Mouse (Mus musculus) heart, embryonic 12.5 days (tissue): ENCODE data around the gene Krtap1-4. TPM values are rescaled to one million over a fixed set of nuclear protein-coding genes. Genes with fewer than 3 reads are reported as not detected.

Source experiments
- ATAC-seq: fragments of 200-750 bp; cut with Nextera tagmentation; 2 replicates; pipeline ENCODE4 v1.8.0; 2017; ENCODE audit warnings: moderate TSS enrichment, moderate library complexity; ENCODE audit not compliant: insufficient number of reproducible peaks, low FRiP score
- H3K27ac ChIP-seq: fragments of 300-500 bp; sonication (generic); 2 replicates; pipeline ENCODE4 v1.5.1; 2016; ENCODE audit warnings: mild to moderate bottlenecking, moderate library complexity; ENCODE audit not compliant: poor library complexity, severe bottlenecking
- H3K27me3 ChIP-seq: fragments of 300-500 bp; sonication (generic); replicated peaks from 2 replicates; pipeline ENCODE4 v1.6.1; 2016; ENCODE audit warnings: mild to moderate bottlenecking, moderate library complexity
- H3K36me3 ChIP-seq: fragments of 300-500 bp; sonication (generic); 2 replicates; pipeline ENCODE4 v1.6.1; 2016; ENCODE audit warnings: mild to moderate bottlenecking, moderate library complexity
- H3K4me1 ChIP-seq: fragments of 300-500 bp; sonication (generic); replicated peaks from 2 replicates; pipeline ENCODE4 v1.6.1; 2016; ENCODE audit warnings: mild to moderate bottlenecking
- H3K4me2 ChIP-seq: fragments of 300-500 bp; sonication (generic); 2 replicates; pipeline ENCODE4 v1.6.1; 2016; ENCODE audit warnings: mild to moderate bottlenecking, moderate library complexity
- H3K4me3 ChIP-seq: fragments of 300-500 bp; sonication (generic); 2 replicates; pipeline ENCODE4 v1.5.1; 2016; ENCODE audit warnings: mild to moderate bottlenecking
- H3K9ac ChIP-seq: fragments of 300-500 bp; sonication (generic); 2 replicates; pipeline ENCODE4 v1.6.1; 2016; ENCODE audit warnings: mild to moderate bottlenecking, moderate library complexity
- H3K9me3 ChIP-seq: fragments of 300-500 bp; sonication (generic); replicated peaks from 2 replicates; pipeline ENCODE4 v1.6.1; 2016; ENCODE audit warnings: mild to moderate bottlenecking, moderate library complexity
- WGBS: fragments of 180-500 bp; shearing (Covaris S2); methylation state at CpG from one replicate; pipeline ENCODE4 v1.1.7; 2016; 5-methylcytosine and 5-hydroxymethylcytosine counted together
- polyA plus RNA-seq: library from polyadenylated mRNA; unstranded; fragments of >200 nt; fragmentation: Nextera tagmentation; extraction: Ambion mirVana; gene quantifications from 2 replicates; pipeline ENCODE4 v1.2.1, GENCODE M21; 2016

Gene Krtap1-4
- polyA plus RNA-seq, 1 experiment from 2014 or later = not detected

GRCm38 (mm10) chr11:99581564-99581963, 1.9 kb downstream of the Krtap1-4 start:
- ATAC-seq = no peak
- Histone ChIP-seq H3K27me3 (0 out of 2 replicates have a peak, but pooled peaks cover 3% of the 10 kb centered on the region), H3K9me3 (no peaks in the 10 kb centered on the region), H3K4me3 (no peak overlapping the region), H3K4me1 (no peaks in the 10 kb centered on the region), H3K4me2 (no peak overlapping the region), H3K36me3 (no peaks in the 10 kb centered on the region), H3K9ac (no peak overlapping the region), H3K27ac (no peak overlapping the region)
- WGBS = 77% methylated on average over 6 of the region's 6 CpGs

- Histone ChIP-seq H3K9me3 (no peaks in the 10 kb centered on the region), H3K36me3 (no peaks in the 10 kb centered on the region), H3K4me3 (no peak overlapping the region), H3K27ac (no peak overlapping the region), H3K27me3 (0 out of 2 replicates have a peak, but pooled peaks cover 3% of the 10 kb centered on the region), H3K4me2 (no peak overlapping the region), H3K9ac (no peak overlapping the region), H3K4me1 (no peaks in the 10 kb centered on the region)
- no peak for ATAC-seq
- WGBS = 86% methylated on average over 5 of the region's 5 CpGs
Measured at GRCm38 (mm10) chr11:99581051-99581450, 2.4 kb downstream of the Krtap1-4 start.

GRCm38 (mm10) chr11:99580636-99581035, 2.8 kb downstream of the Krtap1-4 start, which contains the start of gene Krtap1-5:
Gene Krtap1-5 (minus strand): TSS chr11:99581016.
- Histone ChIP-seq H3K27me3 (0 out of 2 replicates have a peak, but pooled peaks cover 3% of the 10 kb centered on the region), H3K4me3 (no peak within 1 kb of the TSS), H3K9me3 (no peaks in the 10 kb centered on the region), H3K9ac (no peak within 1 kb of the TSS), H3K4me2 (no peak within 1 kb of the TSS), H3K27ac (no peak within 1 kb of the TSS), H3K4me1 (no peaks in the 10 kb centered on the region), H3K36me3 (no peaks in the 10 kb centered on the region)
- WGBS = 84% methylated on average over 6 of the region's 6 CpGs
- no peak for ATAC-seq

GRCm38 (mm10) chr11:99574106-99574505, 9.3 kb downstream of the Krtap1-4 start:
- Histone ChIP-seq H3K9ac (0 out of 2 replicates have a peak overlapping the region, but pooled peaks have one; percentile 24), H3K4me3 (no peak overlapping the region), H3K4me2 (peak overlapping the region; percentile 52), H3K4me1 (no peaks in the 10 kb centered on the region), H3K9me3 (no peaks in the 10 kb centered on the region), H3K27ac (no peak overlapping the region), H3K27me3 (no peaks in the 10 kb centered on the region), H3K36me3 (no peaks in the 10 kb centered on the region)
- 0% methylated on average over 7 of the region's 7 CpGs for WGBS
- ATAC-seq = 0 out of 2 replicates have a peak, but pooled peaks have one; percentile 36

GRCm38 (mm10) chr11:99573164-99573563, 10.3 kb downstream of the Krtap1-4 start:
- no peaks in the 10 kb centered on the region for H3K9me3 ChIP-seq
- no peaks in the 10 kb centered on the region for H3K27me3 ChIP-seq
- H3K4me3 ChIP-seq = no peak overlapping the region
- H3K36me3 ChIP-seq = no peaks in the 10 kb centered on the region
- no peak overlapping the region for H3K9ac ChIP-seq
- H3K4me2 ChIP-seq = no peak overlapping the region
- H3K27ac ChIP-seq = no peak overlapping the region
- 66% methylated on average over 4 of the region's 4 CpGs for WGBS
- H3K4me1 ChIP-seq = no peaks in the 10 kb centered on the region
- ATAC-seq = no peak

- Histone ChIP-seq H3K4me3 (no peak within 1 kb of the TSS), H3K4me2 (no peak within 1 kb of the TSS), H3K36me3 (no peaks in the 10 kb centered on the region), H3K9me3 (no peaks in the 10 kb centered on the region), H3K27me3 (no peaks in the 10 kb centered on the region), H3K27ac (no peak within 1 kb of the TSS), H3K9ac (no peak within 1 kb of the TSS), H3K4me1 (no peaks in the 10 kb centered on the region)
- 93% methylated on average over 7 of the region's 7 CpGs for WGBS
- ATAC-seq = no peak
Measured at GRCm38 (mm10) chr11:99566530-99566929, 16.9 kb downstream of the Krtap1-4 start, which contains the start of gene Krtap3-1. Gene Krtap3-1 (minus strand): TSS chr11:99566630.

- H3K9ac ChIP-seq = no peak overlapping the region
- no peaks in the 10 kb centered on the region for H3K4me1 ChIP-seq
- no peaks in the 10 kb centered on the region for H3K27me3 ChIP-seq
- H3K36me3 ChIP-seq = no peaks in the 10 kb centered on the region
- no peak overlapping the region for H3K4me2 ChIP-seq
- H3K27ac ChIP-seq = no peak overlapping the region
- no peak for ATAC-seq
- WGBS = 75% methylated on average over 6 of the region's 6 CpGs
- H3K4me3 ChIP-seq = no peak overlapping the region
- no peaks in the 10 kb centered on the region for H3K9me3 ChIP-seq
Measured at GRCm38 (mm10) chr11:99562580-99562979, 20.9 kb downstream of the Krtap1-4 start.

GRCm38 (mm10) chr11:99559366-99559765, 24.1 kb downstream of the Krtap1-4 start, which contains the start of gene Gm11939:
Gene Gm11939 (minus strand): TSS chr11:99559466.
- Histone ChIP-seq H3K4me2 (no peak within 1 kb of the TSS), H3K9me3 (no peaks in the 10 kb centered on the region), H3K27ac (no peak within 1 kb of the TSS), H3K36me3 (no peaks in the 10 kb centered on the region), H3K9ac (no peak within 1 kb of the TSS), H3K4me3 (no peak within 1 kb of the TSS), H3K27me3 (no peaks in the 10 kb centered on the region), H3K4me1 (no peaks in the 10 kb centered on the region)
- 81% methylated on average over 9 of the region's 9 CpGs for WGBS
- ATAC-seq = no peak

GRCm38 (mm10) chr11:99557976-99558745, 25.3 kb downstream of the Krtap1-4 start:
- no peak overlapping the region for H3K4me3 ChIP-seq
- no peaks in the 10 kb centered on the region for H3K27me3 ChIP-seq
- ATAC-seq = no peak
- H3K4me2 ChIP-seq = no peak overlapping the region
- no peaks in the 10 kb centered on the region for H3K9me3 ChIP-seq
- H3K27ac ChIP-seq = no peak overlapping the region
- no peaks in the 10 kb centered on the region for H3K4me1 ChIP-seq
- WGBS = 63% methylated on average over 3 of the region's 3 CpGs
- H3K9ac ChIP-seq = no peak overlapping the region
- H3K36me3 ChIP-seq = no peaks in the 10 kb centered on the region

GRCm38 (mm10) chr11:99556753-99557152, 26.7 kb downstream of the Krtap1-4 start, which contains the start of gene Krtap3-2:
Gene Krtap3-2 (minus strand): TSS chr11:99556853.
- H3K9me3 ChIP-seq = no peaks in the 10 kb centered on the region
- no peak within 1 kb of the TSS for H3K4me2 ChIP-seq
- H3K36me3 ChIP-seq = no peaks in the 10 kb centered on the region
- H3K4me1 ChIP-seq = no peaks in the 10 kb centered on the region
- H3K27ac ChIP-seq = no peak within 1 kb of the TSS
- no peak within 1 kb of the TSS for H3K4me3 ChIP-seq
- 67% methylated on average over 2 of the region's 2 CpGs for WGBS
- no peak within 1 kb of the TSS for H3K9ac ChIP-seq
- H3K27me3 ChIP-seq = no peaks in the 10 kb centered on the region
- ATAC-seq = no peak

GRCm38 (mm10) chr11:99556195-99556594, 27.3 kb downstream of the Krtap1-4 start:
- Histone ChIP-seq H3K27ac (no peak overlapping the region), H3K4me3 (no peak overlapping the region), H3K9me3 (no peaks in the 10 kb centered on the region), H3K27me3 (no peaks in the 10 kb centered on the region), H3K4me1 (no peaks in the 10 kb centered on the region), H3K36me3 (no peaks in the 10 kb centered on the region), H3K4me2 (no peak overlapping the region), H3K9ac (no peak overlapping the region)
- 75% methylated on average over 2 of the region's 2 CpGs for WGBS
- ATAC-seq = no peak
